Mouse (Mus musculus): Measurements from ENCODE around the gene Itprid2. TPM values are rescaled to one million over a fixed set of nuclear protein-coding genes. Genes with fewer than 3 reads are reported as not detected.

Itprid2 gene
- polyA plus RNA-seq, 1 experiment from 2014 or later: 25.9 TPM

DNA sequence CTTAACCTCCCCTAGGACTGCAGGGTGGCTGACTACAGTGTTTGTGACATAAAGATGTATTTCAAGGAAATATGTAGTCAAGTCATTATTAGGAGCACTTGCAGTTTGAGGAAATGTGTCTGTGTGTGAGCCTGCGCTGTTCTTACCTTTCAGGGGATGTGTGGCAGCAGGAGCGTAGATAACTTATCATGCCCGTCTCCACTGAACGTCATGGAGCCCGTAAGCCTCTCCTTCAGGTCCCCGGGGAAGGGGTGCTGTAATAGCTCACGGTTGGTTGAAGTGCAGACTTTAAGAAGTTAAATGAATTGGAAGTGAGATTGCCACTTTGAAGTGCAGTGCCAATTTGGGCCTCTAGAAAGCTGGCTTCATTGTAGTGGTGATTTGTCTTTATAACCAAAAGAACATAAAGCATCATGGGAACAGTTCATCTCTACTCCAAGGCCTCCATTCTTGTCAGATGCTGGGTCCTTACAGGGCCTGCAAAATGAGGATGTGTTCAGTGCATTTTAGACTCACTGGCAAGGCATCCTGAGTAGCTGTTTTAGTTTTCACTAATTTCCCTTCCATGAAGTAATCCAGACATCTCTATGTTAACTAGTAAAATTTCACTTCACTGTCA, 26.4 kb downstream of the Itprid2 start:
- DNase-seq (ENCODE audit: low read depth, low spot score) (no peak), ATAC-seq (no peak)
- in situ Hi-C loops (cut with MboI; ENCODE audit: low pct_unique_long_range_greater_than_20kb): loop anchor here (25.0 kb wide), 1 partner anchor 699 kb away; no protein-coding TSS in a partner anchor
- ChIA-PET POLR2A (interaction anchor here (0.8 kb wide), 1 partner anchor 81 kb away, joined by 3 read pairs; no protein-coding TSS in a partner anchor), CTCF (no interaction called here)
- no peak for TF ChIP-seq CTCF (IDR thresholded peaks at IDR 0.05)
- H3K27me3 ChIP-seq: no peaks in the 10 kb centered on the region

DNA sequence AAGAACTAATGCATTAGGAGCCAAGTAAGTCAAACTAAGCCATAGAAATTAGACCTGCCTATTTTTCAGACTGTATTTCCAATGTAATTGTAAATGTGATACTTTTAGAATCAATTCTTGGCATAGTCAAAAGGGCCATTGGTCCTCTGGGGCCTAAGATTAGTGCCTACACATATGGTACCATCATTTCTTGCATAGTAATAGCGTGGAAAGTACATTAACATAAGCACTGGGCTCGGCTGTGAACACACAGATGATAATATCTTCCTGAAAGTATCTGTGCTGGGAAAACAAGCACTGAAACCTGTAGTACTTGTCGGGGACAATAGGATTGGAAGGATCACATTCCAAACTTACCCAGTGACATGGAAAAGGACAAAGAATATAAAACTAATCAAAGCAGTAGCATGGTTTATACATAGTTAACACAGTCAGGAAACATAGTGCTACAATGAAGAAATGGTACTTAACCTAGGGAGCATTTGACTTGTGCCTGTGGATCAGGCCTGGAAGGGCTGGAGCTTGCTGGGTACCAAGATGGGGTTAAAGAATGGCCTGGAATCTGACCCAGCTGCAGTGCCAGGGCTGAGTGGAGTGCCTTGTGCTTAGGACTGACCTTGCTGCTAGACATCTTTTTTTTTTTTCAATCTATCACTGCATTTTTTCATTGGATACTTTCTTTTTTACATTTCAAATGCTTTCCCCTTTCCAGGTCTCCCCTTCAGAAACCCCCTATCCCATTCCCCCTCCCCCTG, 29.6 kb downstream of the Itprid2 start:
- ChIA-PET CTCF (no interaction called here), POLR2A (no interaction called here)
- no peaks in the 10 kb centered on the region for H3K27me3 ChIP-seq
- TF ChIP-seq CTCF (IDR thresholded peaks at IDR 0.05): no peak
- DNase-seq (ENCODE audit: low read depth, low spot score): no peak
- in situ Hi-C loops (cut with MboI; ENCODE audit: low pct_unique_long_range_greater_than_20kb): loop anchor here (25.0 kb wide), 1 partner anchor 702 kb away; no protein-coding TSS in a partner anchor
- ATAC-seq: no peak

DNA sequence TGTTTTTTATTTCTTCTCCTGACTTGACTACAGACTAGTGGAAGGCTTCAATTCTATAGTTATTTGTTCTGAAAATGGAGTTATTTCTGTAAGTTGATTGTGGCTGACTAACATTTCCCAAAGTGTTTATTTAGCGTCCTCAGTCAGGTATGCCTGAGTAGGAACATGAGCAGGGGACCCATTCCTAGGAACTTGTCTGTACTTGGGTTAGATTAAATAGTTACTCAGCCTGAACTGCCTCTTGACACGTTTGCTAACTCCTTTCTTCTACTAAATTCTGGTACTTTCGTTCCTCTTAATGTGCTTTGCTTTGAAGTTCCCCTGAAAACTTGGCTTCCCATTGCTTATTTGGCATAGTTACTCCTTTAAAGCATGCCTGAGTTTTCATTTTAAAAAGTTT, 30.3 kb downstream of the Itprid2 start:
- in situ Hi-C loops (cut with MboI; ENCODE audit: low pct_unique_long_range_greater_than_20kb): loop anchor here (25.0 kb wide), 1 partner anchor 703 kb away; no protein-coding TSS in a partner anchor
- TF ChIP-seq CTCF (IDR thresholded peaks at IDR 0.05): no peak
- no peaks in the 10 kb centered on the region for H3K27me3 ChIP-seq
- POLR2A ChIA-PET: no interaction called here
- no peak for ATAC-seq
- no peak for DNase-seq (ENCODE audit: low read depth, low spot score)
- CTCF ChIA-PET: no interaction called here

DNA sequence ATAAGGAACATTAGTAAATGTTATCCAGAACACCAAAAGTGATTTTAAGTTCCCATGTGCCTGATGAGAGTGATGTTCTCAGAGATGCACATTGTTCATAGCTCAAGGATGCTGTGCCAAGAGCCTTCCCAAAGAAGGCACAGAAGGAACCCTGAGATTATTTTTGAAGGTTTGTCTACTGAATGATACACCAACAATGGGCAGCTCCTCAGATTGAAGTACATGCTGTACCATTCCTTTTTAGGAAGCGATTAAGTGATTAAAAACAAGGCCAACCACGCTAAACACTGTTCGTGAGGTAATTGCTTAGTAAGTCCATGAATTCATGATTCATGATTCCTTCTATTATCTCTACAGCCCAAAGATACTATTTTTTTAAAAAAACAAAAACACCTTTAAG, 40.1 kb downstream of the Itprid2 start:
- DNase-seq (ENCODE audit: low read depth, low spot score) (no peak), ATAC-seq (no peak)
- POLR2A ChIA-PET: no interaction called here
- CTCF ChIA-PET: interaction anchor here (0.6 kb wide), 1 partner anchor 75 kb away, joined by 3 read pairs; no protein-coding TSS in a partner anchor
- H3K27me3 ChIP-seq: no peaks in the 10 kb centered on the region
- no peak for TF ChIP-seq CTCF (IDR thresholded peaks at IDR 0.05)
- in situ Hi-C loops (cut with MboI; ENCODE audit: low pct_unique_long_range_greater_than_20kb): no loop called here

DNA sequence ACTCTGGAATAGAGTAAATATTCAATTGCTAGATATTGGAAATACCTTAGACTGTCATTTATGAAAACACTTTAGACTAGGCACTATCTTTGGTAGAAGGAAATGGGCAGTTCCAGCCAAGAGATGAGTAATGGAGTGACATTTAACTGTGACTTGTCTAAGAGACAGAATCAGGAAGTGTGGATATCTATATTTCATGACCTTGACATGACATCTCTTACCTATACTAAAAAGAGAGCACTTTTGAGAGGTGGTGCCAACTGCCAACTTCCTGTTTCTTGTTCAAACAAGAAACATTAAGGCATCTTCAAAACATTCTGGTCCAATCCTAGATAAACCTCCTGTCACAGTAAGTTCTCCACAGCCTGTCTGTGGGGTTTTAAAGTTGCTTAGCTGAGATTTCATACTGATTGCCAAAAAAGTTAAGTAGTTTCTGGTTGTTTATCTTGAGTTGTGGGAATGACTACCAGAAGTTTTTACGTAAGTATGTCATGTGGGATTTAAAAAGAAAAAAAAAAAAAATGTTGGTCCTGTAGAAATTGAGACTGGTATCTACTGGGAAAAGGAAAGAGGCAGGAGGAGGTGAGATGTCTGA, 42.6 kb downstream of the Itprid2 start:
- H3K27me3 ChIP-seq: no peaks in the 10 kb centered on the region
- CTCF ChIA-PET: no interaction called here
- POLR2A ChIA-PET: no interaction called here
- no peak for TF ChIP-seq CTCF (IDR thresholded peaks at IDR 0.05)
- ATAC-seq: no peak
- DNase-seq (ENCODE audit: low read depth, low spot score): no peak
- in situ Hi-C loops (cut with MboI; ENCODE audit: low pct_unique_long_range_greater_than_20kb): no loop called here

DNA sequence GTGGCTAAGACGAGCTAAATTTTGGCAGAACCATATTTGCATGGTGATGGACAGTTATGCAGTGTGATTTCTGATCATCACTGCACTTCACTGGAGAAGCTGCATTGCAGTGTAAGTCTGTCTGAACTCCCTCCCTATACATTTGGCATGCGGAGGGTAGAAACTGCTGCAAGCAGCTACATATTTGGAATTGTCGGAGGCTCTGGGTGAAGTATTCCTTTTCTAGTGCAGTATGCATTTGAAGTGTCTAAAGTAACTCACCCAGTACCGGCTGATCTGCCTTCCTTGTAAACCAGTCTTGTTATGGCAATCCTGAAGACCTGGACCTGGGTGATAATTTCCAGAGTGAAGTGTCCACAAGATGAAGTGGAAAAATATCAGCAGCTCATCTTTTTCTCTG, 46.5 kb downstream of the Itprid2 start:
- POLR2A ChIA-PET: no interaction called here
- ATAC-seq: no peak

DNA sequence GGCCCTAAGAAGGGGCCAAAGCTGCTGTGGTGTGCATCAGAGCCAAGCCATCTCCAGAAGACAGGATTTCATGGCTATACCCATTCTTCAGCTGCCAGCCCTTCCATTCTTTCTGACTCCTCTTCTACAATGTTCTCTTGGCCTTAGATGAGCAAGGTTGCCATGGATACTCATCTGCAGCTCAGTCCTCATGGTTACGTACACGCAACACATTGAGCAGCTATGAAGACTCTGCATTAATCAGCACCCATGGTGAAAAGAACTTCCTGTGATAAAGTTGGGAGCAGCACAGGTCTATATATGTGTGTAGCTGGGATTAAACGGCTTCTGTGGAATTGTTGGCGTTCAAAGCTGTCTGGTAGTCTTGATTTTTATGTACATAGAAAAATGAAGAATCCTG, 48.1 kb downstream of the Itprid2 start:
- ChIA-PET POLR2A (interaction anchor here (0.6 to 0.7 kb wide), 2 partner anchors 19 to 1499 kb away, joined by 3 read pairs; no protein-coding TSS in a partner anchor), CTCF (interaction anchor here (1.0 kb wide), 1 partner anchor 592 kb away, joined by 3 read pairs; no protein-coding TSS in a partner anchor)
- DNase-seq (ENCODE audit: low read depth, low spot score) (no peak), ATAC-seq (no peak)
- in situ Hi-C loops (cut with MboI; ENCODE audit: low pct_unique_long_range_greater_than_20kb): no loop called here
- no peaks in the 10 kb centered on the region for H3K27me3 ChIP-seq
- TF ChIP-seq CTCF (IDR thresholded peaks at IDR 0.05): no peak

More for the DNA sequence above, 46.5 kb downstream of the Itprid2 start:
- CTCF ChIA-PET: interaction anchor here (1.2 kb wide), 1 partner anchor 21 kb away, joined by 4 read pairs; no protein-coding TSS in a partner anchor
- TF ChIP-seq CTCF (IDR thresholded peaks at IDR 0.05): no peak
- no peaks in the 10 kb centered on the region for H3K27me3 ChIP-seq
- DNase-seq (ENCODE audit: low read depth, low spot score): no peak
- in situ Hi-C loops (cut with MboI; ENCODE audit: low pct_unique_long_range_greater_than_20kb): no loop called here

DNA sequence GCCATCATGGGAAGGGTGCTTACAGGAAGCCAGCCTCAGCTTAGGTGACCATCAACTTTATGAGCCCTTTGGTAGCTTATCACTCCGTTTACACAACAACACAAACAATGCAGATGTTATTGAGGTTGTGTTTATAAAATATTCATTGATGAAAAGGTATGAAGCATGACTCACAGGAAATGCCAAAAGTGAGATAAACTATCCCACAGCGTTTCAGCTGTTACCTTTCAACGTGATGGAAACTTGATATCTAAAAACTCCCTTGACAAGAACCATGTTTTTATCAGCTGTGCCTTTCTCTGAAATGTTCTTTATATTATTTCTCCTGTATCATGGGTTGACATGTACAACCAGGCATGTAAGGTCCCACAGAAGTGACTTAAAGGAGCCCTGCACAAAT, 55.7 kb downstream of the Itprid2 start:
- ATAC-seq: no peak
- H3K27me3 ChIP-seq: no peaks in the 10 kb centered on the region
- CTCF ChIA-PET: interaction anchor here (0.7 to 1.0 kb wide), 2 partner anchors 11 to 206 kb away, joined by 3 read pairs; no protein-coding TSS in a partner anchor
- in situ Hi-C loops (cut with MboI; ENCODE audit: low pct_unique_long_range_greater_than_20kb): no loop called here
- POLR2A ChIA-PET: no interaction called here
- DNase-seq (ENCODE audit: low read depth, low spot score): no peak
- TF ChIP-seq CTCF (IDR thresholded peaks at IDR 0.05): no peak

DNA sequence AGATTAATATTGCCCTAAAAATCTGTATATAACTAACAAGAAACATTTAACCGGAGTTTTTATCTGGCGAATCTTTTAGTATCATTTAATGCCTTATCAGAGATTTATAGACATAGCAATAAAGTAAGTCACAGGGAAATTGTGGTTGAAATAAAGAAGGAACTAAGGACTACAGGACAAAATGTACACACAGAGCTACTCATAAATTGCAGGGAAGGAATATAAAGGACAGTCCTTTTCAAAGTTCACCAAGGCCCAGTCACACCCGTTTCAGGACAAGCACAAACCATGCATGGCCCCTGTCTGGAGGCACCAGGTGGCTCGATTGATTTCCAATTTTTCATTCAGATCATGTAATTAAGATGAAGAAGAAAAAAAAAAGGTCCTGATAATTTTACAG, 60.0 kb downstream of the Itprid2 start:
- in situ Hi-C loops (cut with MboI; ENCODE audit: low pct_unique_long_range_greater_than_20kb): no loop called here
- CTCF ChIA-PET: no interaction called here
- TF ChIP-seq CTCF (IDR thresholded peaks at IDR 0.05): no peak
- POLR2A ChIA-PET: no interaction called here
- ATAC-seq: no peak
- no peak for DNase-seq (ENCODE audit: low read depth, low spot score)
- no peaks in the 10 kb centered on the region for H3K27me3 ChIP-seq

DNA sequence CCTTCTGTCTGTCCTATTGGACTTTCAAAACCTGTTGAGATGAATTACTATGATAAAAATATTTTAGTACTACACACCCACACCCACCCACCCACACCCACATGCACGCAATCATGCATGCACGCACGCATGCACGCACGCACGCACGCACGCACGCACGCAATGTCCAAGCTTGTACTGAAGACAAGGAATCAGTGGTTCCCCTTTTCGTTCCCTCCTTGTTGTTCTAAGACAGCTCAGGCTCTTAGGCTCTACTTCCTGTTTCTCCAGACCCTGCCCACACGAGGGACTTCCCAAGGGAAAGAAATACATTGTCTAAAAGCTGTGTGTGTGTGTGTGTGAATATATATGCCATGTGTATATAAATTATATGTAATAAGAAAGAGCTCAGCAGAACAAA, 60.8 kb downstream of the Itprid2 start:
- no peaks in the 10 kb centered on the region for H3K27me3 ChIP-seq
- CTCF ChIA-PET: interaction anchor here (1.2 kb wide), 1 partner anchor 14 kb away, joined by 4 read pairs; no protein-coding TSS in a partner anchor
- ATAC-seq (no peak), DNase-seq (ENCODE audit: low read depth, low spot score) (no peak)
- TF ChIP-seq CTCF (IDR thresholded peaks at IDR 0.05): no peak
- in situ Hi-C loops (cut with MboI; ENCODE audit: low pct_unique_long_range_greater_than_20kb): no loop called here
- POLR2A ChIA-PET: no interaction called here

All from Patski (cell line).